Mouse (Mus musculus) liver, embryonic 14.5 days (tissue): ENCODE measurements around the gene D230025D16Rik. TPM values are rescaled to one million over a fixed set of nuclear protein-coding genes. Genes with fewer than 3 reads are reported as not detected.

Experiments
- ATAC-seq: fragments of 200-750 bp; cut with Nextera tagmentation; 2 replicates; pipeline ENCODE4 v1.8.0; 2017; ENCODE audit warnings: moderate number of reproducible peaks, mild to moderate bottlenecking, moderate library complexity; ENCODE audit not compliant: insufficient read depth
- DNase-seq, 3 experiments: peaks; one replicate each; pipeline ENCODE4 v3.0.0-alpha.2; 2012 to 2013; ENCODE audit warnings: low read depth in 3 of 3, low spot score in 3 of 3
- H3K27ac ChIP-seq: fragments of 300-500 bp; sonication (generic); 2 replicates; pipeline ENCODE4 v1.5.1; 2014; ENCODE audit warnings: moderate library complexity, mild to moderate bottlenecking, control low read depth, inconsistent platforms
- H3K27me3 ChIP-seq: fragments of 300-500 bp; sonication (generic); 2 replicates; pipeline ENCODE4 v1.6.1; 2014; ENCODE audit warnings: mild to moderate bottlenecking, low read length, moderate library complexity; ENCODE audit not compliant: control insufficient read depth, insufficient read depth
- H3K36me3 ChIP-seq: fragments of 300-500 bp; sonication (generic); replicated peaks from 2 replicates; pipeline ENCODE4 v1.6.1; 2014; ENCODE audit warnings: low read depth; ENCODE audit not compliant: control insufficient read depth, insufficient read depth
- H3K4me1 ChIP-seq, 2 experiments: fragments of 200-500 bp in 1 of 2; fragments of 300-500 bp in 1 of 2; sonication (generic) in 1 of 2; replicated peaks; 2 replicates each; pipeline ENCODE4 v1.6.1; 2012 to 2014; ENCODE audit warnings: antibody characterized with exemption in 1 of 2, inconsistent platforms in 1 of 2, low read length in 1 of 2; ENCODE audit not compliant: control insufficient read depth in 2 of 2, insufficient read depth in 2 of 2
- H3K4me2 ChIP-seq: fragments of 300-500 bp; sonication (generic); 2 replicates; pipeline ENCODE4 v1.6.1; 2014; ENCODE audit warnings: low read depth, mild to moderate bottlenecking, control low read depth, moderate library complexity
- H3K4me3 ChIP-seq, 2 experiments: fragments of 200-500 bp in 1 of 2; fragments of 300-500 bp in 1 of 2; sonication (generic) in 1 of 2; 2 replicates each; pipeline ENCODE4 v1.5.1; 2012 to 2014; ENCODE audit warnings: low read depth in 2 of 2, low read length in 2 of 2, mild to moderate bottlenecking in 2 of 2, control low read depth in 1 of 2, inconsistent platforms in 1 of 2, moderate library complexity in 1 of 2; ENCODE audit not compliant: insufficient read depth in 1 of 2
- H3K9ac ChIP-seq: fragments of 300-500 bp; sonication (generic); replicated peaks from 2 replicates; pipeline ENCODE4 v1.6.1; 2014; ENCODE audit warnings: mild to moderate bottlenecking, control low read depth, moderate library complexity
- H3K9me3 ChIP-seq: fragments of 300-500 bp; sonication (generic); 2 replicates; pipeline ENCODE4 v1.6.1; 2016; ENCODE audit warnings: low read length, mixed read lengths; ENCODE audit not compliant: control insufficient read depth
- CTCF ChIP-seq: IDR thresholded peaks from 2 replicates; pipeline ENCODE4 v1.5.1; 2016; ENCODE audit warnings: antibody characterized with exemption, low read depth, control low read depth
- EP300 ChIP-seq: IDR thresholded peaks from 2 replicates; pipeline ENCODE4 v1.6.1; 2016; ENCODE audit warnings: antibody characterized with exemption, low read depth
- WGBS: fragments of 180-500 bp; shearing (Covaris S2); extraction: QIAGEN DNeasy Blood & Tissue Kit; methylation state at CpG from one replicate; pipeline ENCODE4 v1.1.7; 2014; ENCODE audit not compliant: insufficient replicate concordance; 5-methylcytosine and 5-hydroxymethylcytosine counted together
- polyA plus RNA-seq, 2 experiments: library from polyadenylated mRNA; depleted of rRNA in 1 of 2; stranded (reverse) in 1 of 2; unstranded in 1 of 2; fragments of >200 nt; fragmentation: Nextera tagmentation in 1 of 2; extraction: Ambion mirVana in 1 of 2; gene quantifications; 2 replicates each; pipeline versions ENCODE4 v1.2.1 to v1.2.3; 2012 to 2014

The D230025D16Rik gene
- polyA plus RNA-seq, 2 experiments, result 11.9 to 14.7 TPM

- Histone ChIP-seq H3K4me1 (peaks cover 18 to 29% of the 10 kb centered on the region in 2 experiments), H3K9ac (no peak overlapping the region), H3K27ac (no peak overlapping the region), H3K36me3 (peaks cover 12% of the 10 kb centered on the region), H3K27me3 (peaks cover 11% of the 10 kb centered on the region), H3K9me3 (no peaks in the 10 kb centered on the region), H3K4me3 (no peak overlapping the region), H3K4me2 (0 out of 2 replicates have a peak overlapping the region, but pooled peaks have one; percentile 6)
- WGBS, result 74% methylated on average over 9 of the region's 9 CpGs
- no peak for DNase-seq
- TF ChIP-seq EP300 (no peak), CTCF (no peak)
- ATAC-seq, result no peak
These were observed 69.8 kb downstream of the D230025D16Rik start for GRCm38 (mm10) chr8:105294776-105295175.

- H3K4me1 ChIP-seq, result peaks cover 18 to 27% of the 10 kb centered on the region in 2 experiments
These were observed 70.3 kb downstream of the D230025D16Rik start for GRCm38 (mm10) chr8:105295256-105295655.

DNA sequence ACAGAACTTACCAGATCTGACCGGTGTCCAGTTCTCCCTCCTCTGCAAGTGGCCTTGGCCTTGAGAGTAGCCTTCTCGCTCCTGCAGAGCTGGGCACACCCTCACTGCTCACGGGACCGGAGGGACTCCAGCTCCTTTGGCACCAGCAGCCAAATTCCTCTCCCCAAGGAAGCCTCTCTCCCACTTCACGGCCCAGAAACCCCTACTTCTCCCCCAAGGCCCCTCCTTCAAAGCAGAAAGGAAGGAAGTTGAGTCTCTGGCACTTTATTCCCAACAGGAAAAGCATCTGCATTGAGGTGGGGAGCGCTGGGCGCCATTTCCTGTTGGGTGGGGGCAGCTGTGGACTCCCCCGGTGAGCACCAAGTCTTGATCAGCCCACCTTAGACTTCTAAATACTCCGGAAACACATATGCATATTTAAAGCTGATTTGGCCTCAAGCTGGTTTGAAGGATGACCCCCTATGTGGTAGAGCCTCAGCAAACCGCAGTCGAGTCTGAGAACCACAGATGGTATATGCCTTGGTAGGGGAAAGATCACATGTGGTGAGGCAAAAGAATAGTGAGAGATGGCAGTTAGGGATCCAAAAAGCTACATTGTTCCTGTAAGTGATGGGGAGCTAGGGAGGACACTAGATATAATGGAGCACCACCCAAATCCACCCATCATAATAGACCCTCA is 71.1 kb downstream of the D230025D16Rik start, which contains the start of gene Exoc3l:
Gene Exoc3l, minus strand, starts transcription at position 207 of the 679 bp plus-strand sequence.
- H3K4me1 ChIP-seq, result peaks cover 25 to 33% of the 10 kb centered on the region in 2 experiments
- peaks cover 24% of the 10 kb centered on the region for H3K36me3 ChIP-seq
- peak within 1 kb of the TSS; percentile 95 for H3K9ac ChIP-seq
- no peak for DNase-seq
- peak within 1 kb of the TSS; percentile 97 to 98 for H3K4me3 ChIP-seq
- no peaks in the 10 kb centered on the region for H3K9me3 ChIP-seq
- no peak for ATAC-seq
- 25% methylated on average over 11 of the region's 11 CpGs for WGBS
- TF ChIP-seq CTCF, result no peak
- no peak for TF ChIP-seq EP300
- H3K27me3 ChIP-seq, result no peaks in the 10 kb centered on the region
- H3K4me2 ChIP-seq, result peak within 1 kb of the TSS; percentile 99
- peak within 1 kb of the TSS; percentile 97 for H3K27ac ChIP-seq

More at GRCm38 (mm10) chr8:105295256-105295655, 70.3 kb downstream of the D230025D16Rik start:
- Histone ChIP-seq H3K9me3 (no peaks in the 10 kb centered on the region), H3K4me2 (no peak overlapping the region), H3K9ac (no peak overlapping the region), H3K36me3 (peaks cover 16% of the 10 kb centered on the region), H3K4me3 (0 out of 4 replicates have a peak overlapping the region, but pooled peaks of 1 of the 2 experiments have one; percentile 4), H3K27me3 (peaks cover 6% of the 10 kb centered on the region), H3K27ac (no peak overlapping the region)
- ATAC-seq (no peak), DNase-seq (no peak)
- TF ChIP-seq EP300 (no peak), CTCF (no peak)
- 54% methylated on average over 11 of the region's 11 CpGs for WGBS

- peak within 1 kb of the TSS; percentile 99 for H3K4me2 ChIP-seq
- TF ChIP-seq EP300 (no peak; the same call in 1 of the 2 replicates), CTCF (0 out of 2 replicates have a peak, but pooled peaks have one; percentile 5)
- peak within 1 kb of the TSS; percentile 97 for H3K27ac ChIP-seq
- under 1% methylated on average over 58 of the region's 58 CpGs for WGBS
- peak within 1 kb of the TSS; percentile 97 to 98 for H3K4me3 ChIP-seq
- peaks cover 38 to 46% of the 10 kb centered on the region in 2 experiments for H3K4me1 ChIP-seq
- DNase-seq (peak; percentile 84 to 86 (median 86)), ATAC-seq (peak; percentile 72)
- H3K27me3 ChIP-seq, result no peaks in the 10 kb centered on the region
- peaks cover 40% of the 10 kb centered on the region for H3K36me3 ChIP-seq
- H3K9me3 ChIP-seq, result no peaks in the 10 kb centered on the region
- peak within 1 kb of the TSS; percentile 95 for H3K9ac ChIP-seq
These were observed 72.7 kb downstream of the D230025D16Rik start, which contains the start of gene E2f4 for GRCm38 (mm10) chr8:105297511-105298192. Gene E2f4 (plus strand): TSS chr8:105297663.
